Mouse (Mus musculus): Measurements from ENCODE around the gene Lclat1.
"Not testable (repeated sequence)": the region's sequence is repeated elsewhere in the genome, so short reads cannot be mapped to it uniquely, and the experiment has no call there.

The Lclat1 gene

DNA sequence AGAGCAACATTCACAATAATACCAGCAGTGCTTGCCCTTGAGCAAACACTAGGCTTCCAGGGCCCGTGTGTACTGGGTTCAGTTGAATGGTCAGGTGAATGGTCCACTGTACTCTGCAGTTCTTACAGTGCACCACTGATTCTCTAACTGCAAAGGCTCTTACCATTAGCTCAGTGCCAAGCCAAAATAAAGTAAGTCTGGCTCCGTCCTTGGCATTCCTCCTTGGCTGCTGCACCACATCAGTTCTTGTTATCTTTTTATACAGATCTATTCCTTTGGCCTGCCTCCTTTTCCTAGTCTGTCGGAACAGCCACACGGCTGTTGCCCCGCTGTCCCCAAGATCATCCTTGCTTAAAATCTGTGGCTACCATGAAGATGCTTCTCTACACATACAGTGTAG, 130.7 kb downstream of the Lclat1 start:
- no peak for DNase-seq (ENCODE audit: low read depth, low spot score)

DNA sequence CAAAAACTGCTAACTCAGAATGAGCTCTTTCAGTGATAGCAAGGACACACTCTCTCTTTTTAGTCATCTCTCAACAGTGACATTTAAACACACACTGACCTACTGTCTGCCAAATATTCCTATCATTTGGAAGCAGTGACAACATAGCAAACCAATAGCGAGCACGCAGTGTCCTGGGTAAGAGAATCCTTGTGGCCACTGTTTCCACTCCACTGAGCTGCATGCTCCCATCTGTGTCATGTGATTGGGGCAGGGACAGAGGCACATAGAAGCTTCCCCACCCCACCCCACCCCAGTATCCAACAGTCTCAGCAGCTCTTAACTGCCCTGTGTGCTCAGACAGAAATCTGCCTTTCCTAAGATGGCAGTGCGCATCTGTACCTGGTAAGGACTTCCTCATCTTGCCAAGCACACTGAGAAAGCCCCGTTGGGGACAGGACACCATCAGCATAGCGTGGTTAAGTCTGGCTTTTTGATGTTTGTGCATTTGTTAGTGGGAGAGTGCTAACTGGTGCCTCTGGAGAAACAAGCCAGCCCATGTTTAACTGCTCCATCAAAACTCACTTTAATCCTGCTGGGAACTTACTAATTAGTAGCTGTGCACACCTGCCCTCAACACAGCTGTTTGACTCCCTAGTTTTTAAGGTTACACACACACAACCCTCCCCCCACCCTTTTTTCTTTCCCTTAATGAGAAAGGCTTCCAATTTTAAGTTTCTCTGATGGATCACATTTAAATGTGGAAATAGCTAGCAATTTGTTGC, 133.5 kb downstream of the Lclat1 start:
- DNase-seq (ENCODE audit: low read depth, low spot score), result no peak

GRCm38 (mm10) chr17:73243676-73244075, 135.9 kb downstream of the Lclat1 start:
- no peak for DNase-seq (ENCODE audit: low read depth, low spot score)

DNA sequence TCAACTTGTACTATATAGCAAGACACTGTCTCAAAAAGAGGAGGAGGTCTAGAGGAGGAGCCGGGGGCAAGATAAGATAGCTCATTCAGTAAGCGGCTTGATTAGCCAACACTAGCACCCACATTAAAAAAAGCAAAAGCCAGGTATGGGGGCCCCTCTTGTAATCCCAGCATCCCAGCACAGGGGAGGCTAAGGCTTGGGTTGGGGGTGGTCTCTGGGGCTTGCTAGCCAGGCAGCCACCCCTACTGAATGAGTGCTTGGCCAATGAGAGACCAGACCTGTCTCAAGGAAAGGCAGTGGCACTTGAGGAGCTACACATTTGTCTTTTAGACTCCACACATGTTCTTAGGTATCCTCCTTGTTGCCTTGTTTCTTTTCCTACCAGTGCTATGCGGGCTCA, 136.8 kb downstream of the Lclat1 start:
- DNase-seq (ENCODE audit: low read depth, low spot score), result no peak

- DNase-seq (ENCODE audit: low read depth, low spot score), result no peak
These were observed 137.4 kb downstream of the Lclat1 start for GRCm38 (mm10) chr17:73245089-73245684.

- no peak for DNase-seq (ENCODE audit: low read depth, low spot score)
These were observed 138.3 kb downstream of the Lclat1 start for GRCm38 (mm10) chr17:73246036-73246435.

DNA sequence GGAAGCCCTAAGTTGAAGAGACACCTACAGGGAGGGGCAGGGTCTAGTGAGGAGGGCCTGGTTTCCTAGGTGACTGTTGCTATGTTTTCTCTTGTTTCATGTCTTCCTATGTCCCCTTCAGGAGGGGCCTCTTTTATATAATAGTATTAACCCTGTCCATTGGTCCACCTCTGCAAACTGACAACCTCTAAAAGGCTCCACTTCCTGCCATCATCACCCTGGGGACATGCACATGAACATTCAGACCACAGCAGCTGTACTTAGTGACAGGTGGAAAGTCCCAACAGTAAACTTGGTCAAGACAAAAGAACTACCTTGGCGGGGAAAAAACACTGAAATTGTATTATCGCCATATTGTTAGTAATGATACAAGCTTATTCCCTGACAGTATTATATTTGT, 139.1 kb downstream of the Lclat1 start:
- no peak for DNase-seq (ENCODE audit: low read depth, low spot score)

DNA sequence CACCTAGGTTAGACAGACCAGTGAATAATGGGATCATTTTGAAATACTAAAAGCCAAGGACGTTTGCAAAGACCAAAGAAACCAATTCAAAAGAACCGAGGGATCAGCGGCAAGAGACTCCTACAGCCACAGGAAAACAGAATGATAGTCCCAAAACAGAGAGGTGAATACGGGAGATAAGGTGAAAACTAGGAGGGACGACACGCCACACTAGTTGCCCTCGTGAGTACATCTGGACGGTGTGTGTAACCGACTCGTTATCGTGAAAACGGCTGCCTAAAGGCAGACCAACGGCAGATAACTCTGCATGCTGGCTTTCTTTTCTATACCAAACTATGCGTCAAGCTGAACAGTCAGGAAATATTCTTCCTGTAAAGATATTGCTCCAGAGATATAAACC, 140.0 kb downstream of the Lclat1 start:
- no peak for DNase-seq (ENCODE audit: low read depth, low spot score)

DNA sequence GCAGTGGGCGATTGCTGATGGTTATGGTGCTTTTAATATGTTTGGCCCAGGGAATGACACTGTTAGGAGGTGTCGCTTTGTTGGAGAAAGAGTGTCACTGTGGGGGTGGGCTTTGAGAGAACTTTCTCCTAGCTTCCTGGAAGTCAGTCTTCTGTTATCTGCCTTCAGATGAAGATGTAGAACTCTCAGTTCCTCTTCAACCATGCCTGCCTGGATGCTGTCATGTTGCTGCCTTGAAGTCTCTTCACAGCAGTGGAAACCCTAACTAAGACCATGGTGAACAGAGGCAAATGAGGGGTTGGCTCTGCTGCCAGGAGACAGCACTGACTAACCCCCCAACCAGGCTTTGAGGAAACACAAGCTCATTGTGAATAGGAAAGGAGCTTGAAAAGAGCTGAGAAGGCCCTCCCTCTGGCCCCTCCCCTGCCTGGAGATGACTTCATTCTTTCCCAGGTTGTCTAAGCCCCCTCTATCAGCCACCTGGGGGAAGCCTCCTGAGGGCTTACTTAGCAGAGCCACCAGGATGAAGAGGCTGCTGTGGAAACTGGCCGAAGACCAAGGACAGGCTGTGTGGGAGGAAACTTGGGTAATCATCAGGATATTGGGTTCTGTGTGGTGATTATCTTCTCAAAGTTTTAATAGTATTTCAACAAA, 142.8 kb downstream of the Lclat1 start:
- no peak for DNase-seq (ENCODE audit: low read depth, low spot score)

GRCm38 (mm10) chr17:73251142-73251502, 143.3 kb downstream of the Lclat1 start:
- DNase-seq (ENCODE audit: low read depth, low spot score), result no peak

- DNase-seq (ENCODE audit: low read depth, low spot score), result no peak
These were observed 144.2 kb downstream of the Lclat1 start for GRCm38 (mm10) chr17:73251812-73252608.

GRCm38 (mm10) chr17:73253291-73253969, 145.6 kb downstream of the Lclat1 start:
- DNase-seq (ENCODE audit: low read depth, low spot score), result no peak

DNA sequence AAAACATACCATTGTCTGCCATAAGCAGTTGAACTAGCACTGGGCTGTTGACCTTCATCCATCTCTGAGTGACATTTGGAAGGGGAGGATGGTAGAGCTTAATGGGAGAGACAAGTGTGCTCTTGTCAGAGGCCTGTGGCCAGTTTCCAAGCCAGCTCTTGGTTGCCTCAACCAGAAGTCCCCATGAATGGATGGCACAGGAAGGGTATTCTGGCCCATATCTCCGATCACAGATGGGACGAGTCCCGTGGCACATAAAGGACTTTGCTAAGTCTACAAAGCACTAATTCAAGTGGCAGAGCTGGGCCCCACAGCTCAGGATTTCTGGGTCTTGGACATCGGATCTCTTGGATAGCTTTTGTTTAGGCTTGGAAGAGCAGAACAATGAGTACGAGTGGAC, 148.0 kb downstream of the Lclat1 start:
- DNase-seq (ENCODE audit: low read depth, low spot score), result no peak

- no peak for DNase-seq (ENCODE audit: low read depth, low spot score)
These were observed 150.8 kb downstream of the Lclat1 start for GRCm38 (mm10) chr17:73258620-73259019.

GRCm38 (mm10) chr17:73259258-73259657, 151.5 kb downstream of the Lclat1 start:
- not testable (repeated sequence) for DNase-seq (ENCODE audit: low read depth, low spot score)

- DNase-seq (ENCODE audit: low read depth, low spot score), result peak; percentile 6
These were observed 154.8 kb downstream of the Lclat1 start for GRCm38 (mm10) chr17:73262558-73262957.

GRCm38 (mm10) chr17:73263077-73263501, 155.3 kb downstream of the Lclat1 start:
- DNase-seq (ENCODE audit: low read depth, low spot score), result peak; percentile 85

DNA sequence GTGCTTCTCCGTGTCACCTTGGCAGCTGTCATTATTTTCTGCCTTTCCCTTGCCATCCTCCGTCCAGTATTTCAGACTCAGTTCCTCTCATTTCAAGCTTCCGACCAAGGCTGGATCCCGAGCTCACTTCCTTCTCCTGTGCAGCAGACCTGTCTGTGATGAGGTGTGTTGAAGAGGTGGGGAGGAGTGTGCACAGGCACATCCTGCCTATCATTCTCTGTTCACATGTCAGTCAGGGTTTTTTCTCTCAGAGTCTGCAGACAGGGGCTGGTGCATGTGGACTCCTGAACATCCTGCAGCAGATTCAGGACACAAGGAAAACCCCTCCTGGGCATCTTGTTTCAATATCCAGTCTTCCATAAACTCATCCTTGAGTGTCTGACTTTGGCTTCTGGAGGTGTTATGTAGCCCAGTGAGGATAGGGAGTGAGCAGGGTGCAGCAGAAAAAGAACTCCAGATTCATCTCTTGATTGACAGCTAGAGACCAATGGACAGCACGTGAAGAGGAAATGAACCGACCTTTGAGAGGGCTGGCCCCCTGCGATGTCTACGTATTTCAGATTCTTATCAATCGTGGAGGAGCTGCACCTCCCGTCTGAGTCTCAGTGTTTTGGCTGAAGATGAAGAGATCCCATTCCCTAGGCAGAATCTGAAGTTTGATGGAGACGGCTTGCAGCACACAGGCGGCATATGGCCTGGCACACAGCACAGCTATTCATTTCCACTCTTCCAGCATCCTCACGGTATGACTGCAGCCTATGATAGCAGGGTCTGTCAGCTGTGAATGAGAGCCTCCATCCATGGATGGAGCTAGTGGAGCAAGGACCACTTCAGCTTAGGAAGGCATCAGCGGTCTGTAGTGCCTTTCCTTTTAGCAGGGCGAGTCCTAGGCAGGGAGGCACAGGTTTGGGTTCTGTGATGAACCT, 163.3 kb downstream of the Lclat1 start:
- no peak for DNase-seq (ENCODE audit: low read depth, low spot score)

- DNase-seq (ENCODE audit: low read depth, low spot score), result no peak
These were observed 164.2 kb downstream of the Lclat1 start for GRCm38 (mm10) chr17:73271797-73272600.

GRCm38 (mm10) chr17:73273809-73274208, 166.0 kb downstream of the Lclat1 start:
- DNase-seq (ENCODE audit: low read depth, low spot score), result no peak

Measured in ES-CJ7 (cell line).